Mouse (Mus musculus): Measurements from ENCODE around the gene Gm13279. TPM values are rescaled to one million over a fixed set of nuclear protein-coding genes. Genes with fewer than 3 reads are reported as not detected.
"Not testable (repeated sequence)": the region's sequence is repeated elsewhere in the genome, so short reads cannot be mapped to it uniquely, and the experiment has no call there.

The Gm13279 gene
- total RNA-seq, 2 experiments from 2014 or later: not detected

DNA sequence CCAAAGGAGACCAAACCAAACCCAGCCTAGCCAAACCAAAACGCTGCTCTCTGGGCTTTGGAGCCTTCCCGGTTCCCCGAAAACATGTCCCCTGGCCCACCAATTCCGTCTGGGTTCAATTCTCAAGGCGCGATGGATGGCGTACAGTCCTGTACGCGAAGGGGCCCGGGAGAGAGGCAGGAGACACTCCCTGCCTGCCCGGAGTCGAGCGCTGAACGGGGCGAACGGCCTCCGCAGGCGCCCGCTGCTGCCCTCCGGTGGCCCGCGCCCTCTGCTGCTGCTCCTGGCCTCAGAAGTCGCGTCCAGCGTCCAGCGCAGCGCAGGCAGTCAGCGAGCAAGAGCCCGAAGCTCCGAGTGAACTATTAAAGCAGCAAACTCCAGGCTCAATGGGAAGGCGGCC lies 14.9 kb upstream of the Gm13279 start:
- TF ChIP-seq CTCF (conservative IDR thresholded peaks at IDR 0.05): peak; percentile 23
- H3K4me3 ChIP-seq; H3K27ac ChIP-seq; DNase-seq (ENCODE audit: low spot score in 2 of 2): not testable (repeated sequence)

DNA sequence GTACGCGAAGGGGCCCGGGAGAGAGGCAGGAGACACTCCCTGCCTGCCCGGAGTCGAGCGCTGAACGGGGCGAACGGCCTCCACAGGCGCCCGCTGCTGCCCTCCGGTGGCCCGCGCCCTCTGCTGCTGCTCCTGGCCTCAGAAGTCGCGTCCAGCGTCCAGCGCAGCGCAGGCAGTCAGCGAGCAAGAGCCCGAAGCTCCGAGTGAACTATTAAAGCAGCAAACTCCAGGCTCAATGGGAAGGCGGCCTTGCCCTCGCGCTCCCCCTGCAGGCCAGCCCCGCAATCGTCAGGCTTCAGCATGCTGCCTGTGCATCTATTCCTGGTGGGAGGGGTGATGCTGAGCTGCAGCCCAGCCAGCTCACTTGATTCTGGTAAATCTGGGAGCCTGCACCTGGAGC lies 11.8 kb upstream of the Gm13279 start, which contains the start of gene Gm13276:
Gm13276 (plus strand) TSS at position 301 of the 400 bp plus-strand sequence.
- H3K27ac ChIP-seq; DNase-seq (ENCODE audit: low spot score in 2 of 2); H3K4me3 ChIP-seq: not testable (repeated sequence)

DNA sequence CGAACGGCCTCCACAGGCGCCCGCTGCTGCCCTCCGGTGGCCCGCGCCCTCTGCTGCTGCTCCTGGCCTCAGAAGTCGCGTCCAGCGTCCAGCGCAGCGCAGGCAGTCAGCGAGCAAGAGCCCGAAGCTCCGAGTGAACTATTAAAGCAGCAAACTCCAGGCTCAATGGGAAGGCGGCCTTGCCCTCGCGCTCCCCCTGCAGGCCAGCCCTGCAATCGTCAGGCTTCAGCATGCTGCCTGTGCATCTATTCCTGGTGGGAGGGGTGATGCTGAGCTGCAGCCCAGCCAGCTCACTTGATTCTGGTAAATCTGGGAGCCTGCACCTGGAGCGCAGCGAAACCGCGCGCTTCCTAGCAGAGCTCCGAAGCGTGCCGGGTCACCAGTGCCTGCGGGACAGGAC lies 8.8 kb upstream of the Gm13279 start, which contains the start of gene Gm13277:
Gm13277 (plus strand) TSS at position 231 of the 400 bp plus-strand sequence.
- H3K4me3 ChIP-seq, H3K27ac ChIP-seq: not testable (repeated sequence)
- peak; percentile 58 for TF ChIP-seq CTCF (conservative IDR thresholded peaks at IDR 0.05)
- DNase-seq (ENCODE audit: low spot score in 2 of 2): peak; percentile 58 to 66

DNA sequence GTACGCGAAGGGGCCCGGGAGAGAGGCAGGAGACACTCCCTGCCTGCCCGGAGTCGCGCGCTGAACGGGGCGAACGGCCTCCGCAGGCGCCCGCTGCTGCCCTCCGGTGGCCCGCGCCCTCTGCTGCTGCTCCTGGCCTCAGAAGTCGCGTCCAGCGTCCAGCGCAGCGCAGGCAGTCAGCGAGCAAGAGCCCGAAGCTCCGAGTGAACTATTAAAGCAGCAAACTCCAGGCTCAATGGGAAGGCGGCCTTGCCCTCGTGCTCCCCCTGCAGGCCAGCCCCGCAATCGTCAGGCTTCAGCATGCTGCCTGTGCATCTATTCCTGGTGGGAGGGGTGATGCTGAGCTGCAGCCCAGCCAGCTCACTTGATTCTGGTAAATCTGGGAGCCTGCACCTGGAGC lies 5.9 kb upstream of the Gm13279 start, which contains the start of gene Gm13278:
Gm13278 (plus strand) TSS at position 301 of the 400 bp plus-strand sequence.
- not testable (repeated sequence) for DNase-seq (ENCODE audit: low spot score in 2 of 2); H3K27ac ChIP-seq; H3K4me3 ChIP-seq

DNA sequence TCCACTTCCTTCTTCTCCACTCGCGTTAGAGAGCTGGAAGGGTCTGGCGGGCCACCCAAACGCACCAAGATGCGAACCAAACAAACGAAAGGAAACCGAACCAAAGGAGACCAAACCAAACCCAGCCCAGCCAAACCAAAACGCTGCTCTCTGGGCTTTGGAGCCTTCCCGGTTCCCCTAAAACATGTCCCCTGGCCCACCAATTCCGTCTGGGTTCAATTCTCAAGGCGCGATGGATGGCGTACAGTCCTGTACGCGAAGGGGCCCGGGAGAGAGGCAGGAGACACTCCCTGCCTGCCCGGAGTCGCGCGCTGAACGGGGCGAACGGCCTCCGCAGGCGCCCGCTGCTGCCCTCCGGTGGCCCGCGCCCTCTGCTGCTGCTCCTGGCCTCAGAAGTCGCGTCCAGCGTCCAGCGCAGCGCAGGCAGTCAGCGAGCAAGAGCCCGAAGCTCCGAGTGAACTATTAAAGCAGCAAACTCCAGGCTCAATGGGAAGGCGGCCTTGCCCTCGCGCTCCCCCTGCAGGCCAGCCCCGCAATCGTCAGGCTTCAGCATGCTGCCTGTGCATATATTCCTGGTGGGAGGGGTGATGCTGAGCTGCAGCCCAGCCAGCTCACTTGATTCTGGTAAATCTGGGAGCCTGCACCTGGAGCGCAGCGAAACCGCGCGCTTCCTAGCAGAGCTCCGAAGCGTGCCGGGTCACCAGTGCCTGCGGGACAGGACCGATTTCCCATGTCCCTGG lies 3.1 kb upstream of the Gm13279 start, which contains the start of gene Gm13275:
Gm13275 (plus strand) TSS at position 552 of the 740 bp plus-strand sequence.
- H3K4me3 ChIP-seq: peak within 1 kb of the TSS; percentile 14
- TF ChIP-seq CTCF (conservative IDR thresholded peaks at IDR 0.05): peak; percentile 57
- H3K27ac ChIP-seq: not testable (repeated sequence)
- DNase-seq (ENCODE audit: low spot score in 2 of 2): peak; percentile 41 to 60

DNA sequence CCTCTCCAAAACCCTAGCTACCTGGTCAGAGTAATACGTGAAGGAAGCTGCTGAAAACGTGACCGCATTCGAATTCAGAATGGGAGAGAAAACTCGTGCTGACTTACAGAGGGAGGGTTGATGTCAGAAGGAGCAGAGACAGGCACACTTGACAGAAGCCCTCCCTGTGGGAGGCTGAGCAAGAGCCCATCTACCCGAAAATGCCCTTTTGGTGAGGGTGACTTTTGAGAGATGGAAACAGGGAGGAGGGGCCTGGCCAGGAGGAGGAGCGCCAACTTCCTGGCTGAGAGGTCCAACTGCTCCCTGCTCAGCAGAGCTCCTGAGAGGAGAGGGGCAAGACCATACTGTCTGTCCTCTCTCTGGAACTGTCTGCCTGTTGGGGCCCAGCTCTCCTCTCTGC lies 2.2 kb downstream of the Gm13279 start, which contains the start of gene Gm13285:
Gm13285 (plus strand) TSS at position 301 of the 400 bp plus-strand sequence.
- DNase-seq (ENCODE audit: low spot score in 2 of 2); H3K27ac ChIP-seq; H3K4me3 ChIP-seq: not testable (repeated sequence)

DNA sequence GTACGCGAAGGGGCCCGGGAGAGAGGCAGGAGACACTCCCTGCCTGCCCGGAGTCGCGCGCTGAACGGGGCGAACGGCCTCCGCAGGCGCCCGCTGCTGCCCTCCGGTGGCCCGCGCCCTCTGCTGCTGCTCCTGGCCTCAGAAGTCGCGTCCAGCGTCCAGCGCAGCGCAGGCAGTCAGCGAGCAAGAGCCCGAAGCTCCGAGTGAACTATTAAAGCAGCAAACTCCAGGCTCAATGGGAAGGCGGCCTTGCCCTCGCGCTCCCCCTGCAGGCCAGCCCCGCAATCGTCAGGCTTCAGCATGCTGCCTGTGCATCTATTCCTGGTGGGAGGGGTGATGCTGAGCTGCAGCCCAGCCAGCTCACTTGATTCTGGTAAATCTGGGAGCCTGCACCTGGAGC lies 5.8 kb downstream of the Gm13279 start, which contains the start of gene Gm13287:
Gm13287 (plus strand) TSS at position 301 of the 400 bp plus-strand sequence.
- DNase-seq (ENCODE audit: low spot score in 2 of 2); H3K4me3 ChIP-seq; H3K27ac ChIP-seq: not testable (repeated sequence)

DNA sequence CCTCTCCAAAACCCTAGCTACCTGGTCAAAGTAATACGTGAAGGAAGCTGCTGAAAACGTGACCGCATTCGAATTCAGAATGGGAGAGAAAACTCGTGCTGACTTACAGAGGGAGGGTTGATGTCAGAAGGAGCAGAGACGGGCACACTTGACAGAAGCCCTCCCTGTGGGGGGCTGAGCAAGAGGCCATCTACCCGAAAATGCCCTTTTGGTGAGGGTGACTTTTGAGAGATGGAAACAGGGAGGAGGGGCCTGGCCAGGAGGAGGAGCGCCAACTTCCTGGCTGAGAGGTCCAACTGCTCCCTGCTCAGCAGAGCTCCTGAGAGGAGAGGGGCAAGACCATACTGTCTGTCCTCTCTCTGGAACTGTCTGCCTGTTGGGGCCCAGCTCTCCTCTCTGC lies 8.0 kb downstream of the Gm13279 start, which contains the start of gene Gm13288:
Gm13288 (plus strand) TSS at position 301 of the 400 bp plus-strand sequence.
- DNase-seq (ENCODE audit: low spot score in 2 of 2); H3K4me3 ChIP-seq; H3K27ac ChIP-seq: not testable (repeated sequence)

DNA sequence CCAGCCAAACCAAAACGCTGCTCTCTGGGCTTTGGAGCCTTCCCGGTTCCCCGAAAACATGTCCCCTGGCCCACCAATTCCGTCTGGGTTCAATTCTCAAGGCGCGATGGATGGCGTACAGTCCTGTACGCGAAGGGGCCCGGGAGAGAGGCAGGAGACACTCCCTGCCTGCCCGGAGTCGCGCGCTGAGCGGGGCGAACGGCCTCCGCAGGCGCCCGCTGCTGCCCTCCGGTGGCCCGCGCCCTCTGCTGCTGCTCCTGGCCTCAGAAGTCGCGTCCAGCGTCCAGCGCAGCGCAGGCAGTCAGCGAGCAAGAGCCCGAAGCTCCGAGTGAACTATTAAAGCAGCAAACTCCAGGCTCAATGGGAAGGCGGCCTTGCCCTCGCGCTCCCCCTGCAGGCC lies 8.6 kb downstream of the Gm13279 start:
- not testable (repeated sequence) for H3K4me3 ChIP-seq; DNase-seq (ENCODE audit: low spot score in 2 of 2)
- TF ChIP-seq CTCF (conservative IDR thresholded peaks at IDR 0.05): peak; percentile 21

DNA sequence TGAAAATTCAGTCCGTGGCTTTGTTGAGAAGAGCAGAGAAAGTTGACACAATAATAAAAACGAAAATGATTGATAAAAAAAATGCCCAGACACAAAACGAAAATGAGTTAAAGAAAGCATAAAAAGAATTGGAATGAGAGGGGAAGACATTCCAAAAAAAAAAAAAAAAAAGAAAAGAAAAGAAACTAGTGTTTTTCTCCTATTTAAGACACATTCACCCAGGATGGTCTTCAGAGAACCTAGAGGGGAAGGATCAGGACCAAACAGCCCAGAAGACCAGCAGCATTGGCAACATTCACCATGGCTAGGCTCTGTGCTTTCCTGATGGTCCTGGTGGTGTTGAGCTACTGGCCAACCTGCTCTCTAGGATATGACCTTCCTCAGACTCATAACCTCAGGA lies 18.7 kb downstream of the Gm13279 start, which contains the start of gene Ifna7:
Ifna7 (plus strand) TSS at position 301 of the 400 bp plus-strand sequence.
- no peak for DNase-seq (ENCODE audit: low spot score in 2 of 2)
- H3K4me3 ChIP-seq: no peak within 1 kb of the TSS
- no peak for TF ChIP-seq CTCF (conservative IDR thresholded peaks at IDR 0.05)

More for the DNA sequence above, 8.6 kb downstream of the Gm13279 start:
- H3K27ac ChIP-seq: not testable (repeated sequence)

DNA sequence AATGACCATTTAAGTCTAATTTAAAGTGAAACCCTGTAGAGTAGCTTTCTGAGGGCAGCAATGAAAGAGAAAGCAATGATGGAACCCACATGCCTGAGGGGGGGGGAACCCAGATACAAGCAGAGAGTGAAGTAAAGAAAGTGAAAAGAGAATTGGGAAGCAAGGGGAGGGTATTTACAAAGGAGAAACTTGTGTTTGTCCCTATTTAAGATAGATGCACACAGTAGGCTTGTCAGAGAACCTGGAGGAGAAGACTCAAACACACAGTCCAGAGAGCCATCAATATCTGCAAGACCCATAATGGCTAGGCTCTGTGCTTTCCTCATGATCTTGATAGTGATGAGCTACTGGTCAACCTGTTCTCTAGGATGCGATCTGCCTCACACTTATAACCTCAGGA lies 22.5 kb downstream of the Gm13279 start, which contains the start of gene Ifna11:
Ifna11 (plus strand) TSS at position 301 of the 400 bp plus-strand sequence.
- DNase-seq (ENCODE audit: low spot score in 2 of 2): no peak
- no peak for TF ChIP-seq CTCF (conservative IDR thresholded peaks at IDR 0.05)
- Histone ChIP-seq H3K27ac (no peak within 1 kb of the TSS), H3K4me3 (no peak within 1 kb of the TSS)

More for the DNA sequence above, 18.7 kb downstream of the Gm13279 start, which contains the start of gene Ifna7:
- H3K27ac ChIP-seq: no peak within 1 kb of the TSS

DNA sequence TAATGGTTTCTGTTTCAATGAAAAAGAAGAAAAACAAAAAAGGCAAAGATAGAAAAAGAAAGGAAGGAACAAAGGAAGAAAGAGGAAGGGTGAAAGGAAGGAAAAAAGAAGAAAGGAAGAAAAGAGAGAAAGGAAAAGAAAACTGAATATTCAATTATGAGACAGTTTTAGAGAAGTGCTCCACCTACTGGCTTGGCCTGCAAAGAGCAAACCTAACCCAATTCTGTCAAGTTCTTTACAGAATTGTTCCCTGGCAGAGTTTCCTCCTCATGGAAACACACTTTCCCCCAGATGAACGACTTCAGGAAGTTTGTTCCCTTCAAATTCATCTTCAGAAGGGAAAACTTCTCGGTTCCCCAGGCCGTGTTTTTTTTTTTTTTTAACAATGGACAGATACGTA lies 25.8 kb downstream of the Gm13279 start:
- no peak overlapping the region for H3K4me3 ChIP-seq
- peak; percentile 82 for TF ChIP-seq CTCF (conservative IDR thresholded peaks at IDR 0.05)
- H3K27ac ChIP-seq: no peak overlapping the region
- peak in 1 of 2 experiments; percentile 21 for DNase-seq (ENCODE audit: low spot score in 2 of 2)

DNA sequence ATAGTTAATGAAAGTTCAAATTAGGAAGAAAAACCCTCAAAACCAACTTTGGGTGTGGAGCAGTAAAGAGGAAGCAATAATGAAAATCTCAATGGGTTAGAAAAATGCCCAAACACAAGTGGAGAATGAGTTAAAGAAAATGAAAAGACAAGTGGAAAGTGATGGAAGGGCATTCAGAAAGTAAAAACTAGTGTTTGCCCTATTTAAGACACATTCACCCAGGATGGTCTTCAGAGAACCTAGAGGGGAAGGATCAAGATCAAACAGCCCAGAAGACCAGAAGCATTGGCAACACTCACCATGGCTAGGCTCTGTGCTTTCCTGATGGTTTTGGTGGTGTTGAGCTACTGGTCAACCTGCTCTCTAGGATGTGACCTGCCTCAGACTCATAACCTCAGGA lies 29.9 kb downstream of the Gm13279 start, which contains the start of gene Ifna6:
Ifna6 (plus strand) TSS at position 301 of the 400 bp plus-strand sequence.
- H3K27ac ChIP-seq; H3K4me3 ChIP-seq; DNase-seq (ENCODE audit: low spot score in 2 of 2): not testable (repeated sequence)

All from layer of hippocampus, adult 2 months (tissue).